Mouse (Mus musculus): Measurements from ENCODE around the gene Nanog.
"Not testable (repeated sequence)": the region's sequence is repeated elsewhere in the genome, so short reads cannot be mapped to it uniquely, and the experiment has no call there.

Gene Nanog

DNA sequence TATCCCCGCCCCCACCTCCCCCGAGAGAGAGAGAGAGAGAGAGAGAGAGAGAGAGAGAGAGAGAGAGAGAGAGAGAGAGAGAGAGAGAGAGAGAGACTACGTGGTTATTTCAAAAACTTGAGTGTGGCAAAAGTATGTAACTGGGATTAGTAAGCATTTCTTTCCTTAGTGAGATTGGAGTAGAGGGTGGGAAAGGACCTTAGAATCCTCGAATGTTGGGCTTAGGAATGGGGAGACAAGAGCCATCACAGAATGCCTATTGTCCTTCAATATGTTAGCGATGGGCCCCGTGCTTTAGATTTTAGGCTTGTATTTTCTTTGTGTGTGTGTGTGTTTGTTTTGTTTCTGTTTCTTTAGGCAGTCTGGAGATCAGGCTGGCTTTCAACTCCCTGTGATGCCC is 4.0 kb upstream of the Nanog start:
- no peak for DNase-seq (ENCODE audit: low read depth)

DNA sequence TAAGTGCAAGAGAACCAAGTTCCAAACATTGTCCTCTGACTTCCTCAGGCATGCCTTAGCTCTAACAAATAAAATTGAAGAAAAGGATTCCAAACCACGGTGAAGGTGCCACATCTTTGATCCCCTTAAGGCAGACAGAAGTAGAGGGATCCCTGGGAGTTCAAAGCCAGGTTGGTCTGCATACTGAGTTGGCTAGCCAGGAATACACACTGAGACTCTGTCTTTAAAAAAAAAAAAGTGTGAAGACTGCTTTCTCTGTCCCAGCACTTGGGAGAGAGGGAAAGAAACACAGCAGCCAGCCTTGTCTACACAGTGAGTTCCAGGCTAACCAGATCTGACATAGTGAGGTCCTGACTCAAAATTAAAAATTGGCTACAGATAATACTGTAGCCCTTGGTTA is 3.6 kb upstream of the Nanog start:
- no peak for DNase-seq (ENCODE audit: low read depth)

DNA sequence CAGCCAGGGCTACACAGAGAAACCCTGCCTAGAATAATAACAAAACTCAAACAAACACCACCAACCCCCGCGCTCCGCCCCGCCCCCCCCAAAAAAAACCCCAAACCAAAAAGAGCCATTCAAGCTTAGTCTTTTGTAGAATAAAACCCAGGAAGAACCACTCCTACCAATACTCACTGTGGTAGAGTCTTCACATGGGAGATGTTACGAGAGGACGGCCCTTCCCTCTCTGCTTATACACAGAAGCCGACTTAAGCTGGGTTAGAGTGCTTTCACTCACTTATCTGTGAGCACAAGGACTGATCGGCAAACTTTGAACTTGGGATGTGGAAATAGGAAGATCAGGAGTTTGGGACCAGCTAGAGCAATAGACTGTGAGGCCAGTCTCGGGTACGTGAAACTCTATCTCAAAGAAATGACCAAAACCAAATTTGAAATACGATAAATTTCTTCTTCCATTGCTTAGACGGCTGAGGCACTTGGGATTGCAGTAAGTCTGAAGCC is 900 bp upstream of the Nanog start:
- no peak for DNase-seq (ENCODE audit: low read depth)

DNA sequence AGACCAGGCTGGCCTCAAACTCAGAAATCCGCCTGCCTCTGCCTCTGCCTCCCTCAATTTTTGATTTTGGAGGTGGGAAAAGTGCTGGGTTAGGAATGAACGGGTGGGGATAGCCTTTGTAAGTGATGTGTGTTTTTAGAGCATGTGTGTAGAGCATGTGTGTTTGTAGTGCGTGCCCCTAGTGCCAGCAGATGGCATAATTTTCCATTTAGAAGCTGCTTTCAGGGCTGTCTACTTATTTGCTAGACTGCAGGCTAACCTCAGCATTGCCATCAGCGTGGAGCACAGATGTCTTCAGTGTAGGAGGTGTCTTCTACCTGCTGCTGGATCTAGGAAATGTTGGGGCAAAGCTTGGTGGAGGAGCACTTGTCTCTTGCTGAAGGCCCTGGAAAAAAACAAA is 1.5 kb downstream of the Nanog start:
- no peak for DNase-seq (ENCODE audit: low read depth)

DNA sequence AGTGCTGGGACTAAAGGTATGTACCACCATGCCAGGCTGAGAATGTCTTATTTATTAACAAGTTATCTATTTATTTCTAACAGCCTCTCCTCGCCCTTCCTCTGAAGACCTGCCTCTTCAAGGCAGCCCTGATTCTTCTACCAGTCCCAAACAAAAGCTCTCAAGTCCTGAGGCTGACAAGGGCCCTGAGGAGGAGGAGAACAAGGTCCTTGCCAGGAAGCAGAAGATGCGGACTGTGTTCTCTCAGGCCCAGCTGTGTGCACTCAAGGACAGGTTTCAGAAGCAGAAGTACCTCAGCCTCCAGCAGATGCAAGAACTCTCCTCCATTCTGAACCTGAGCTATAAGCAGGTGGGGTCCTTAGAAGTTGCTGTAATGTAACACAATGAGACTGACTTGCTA is 4.2 kb downstream of the Nanog start:
- DNase-seq (ENCODE audit: low read depth) = no peak

DNA sequence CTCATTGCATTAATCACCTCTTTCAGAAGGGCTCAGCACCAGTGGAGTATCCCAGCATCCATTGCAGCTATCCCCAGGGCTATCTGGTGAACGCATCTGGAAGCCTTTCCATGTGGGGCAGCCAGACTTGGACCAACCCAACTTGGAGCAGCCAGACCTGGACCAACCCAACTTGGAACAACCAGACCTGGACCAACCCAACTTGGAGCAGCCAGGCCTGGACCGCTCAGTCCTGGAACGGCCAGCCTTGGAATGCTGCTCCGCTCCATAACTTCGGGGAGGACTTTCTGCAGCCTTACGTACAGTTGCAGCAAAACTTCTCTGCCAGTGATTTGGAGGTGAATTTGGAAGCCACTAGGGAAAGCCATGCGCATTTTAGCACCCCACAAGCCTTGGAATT is 5.8 kb downstream of the Nanog start:
- DNase-seq (ENCODE audit: low read depth) = not testable (repeated sequence)

DNA sequence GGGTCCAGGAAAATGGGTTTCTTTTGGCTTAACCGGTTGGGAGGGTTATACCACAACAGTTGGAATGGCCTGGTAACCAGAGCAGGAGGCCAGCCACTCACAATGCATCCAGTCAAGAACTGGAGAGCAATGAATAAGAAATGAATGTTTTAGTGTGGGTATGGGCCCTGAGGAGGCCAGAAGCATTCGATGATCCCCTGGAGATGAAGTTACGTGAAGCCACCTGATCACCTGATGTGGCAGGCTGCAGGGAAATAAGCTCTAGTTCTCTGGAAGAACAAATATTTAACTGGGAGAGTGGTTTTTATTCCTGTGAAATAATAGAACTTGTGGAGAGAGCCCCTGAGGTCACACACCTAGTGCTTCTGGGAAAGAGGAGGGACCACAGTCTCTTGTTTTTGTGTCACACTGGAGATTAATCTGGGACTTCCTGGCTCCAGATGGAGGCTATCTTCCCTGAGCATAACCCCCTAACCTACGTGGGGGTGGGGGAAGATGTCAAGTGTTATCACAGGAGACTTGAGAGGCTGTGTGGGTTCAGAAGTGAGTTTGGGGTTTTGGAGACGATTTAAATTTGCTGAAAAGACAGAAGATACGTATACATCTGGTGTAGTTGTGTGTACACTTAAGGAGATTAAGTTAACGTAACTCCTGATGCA is 7.5 kb downstream of the Nanog start:
- DNase-seq (ENCODE audit: low read depth) = no peak

DNA sequence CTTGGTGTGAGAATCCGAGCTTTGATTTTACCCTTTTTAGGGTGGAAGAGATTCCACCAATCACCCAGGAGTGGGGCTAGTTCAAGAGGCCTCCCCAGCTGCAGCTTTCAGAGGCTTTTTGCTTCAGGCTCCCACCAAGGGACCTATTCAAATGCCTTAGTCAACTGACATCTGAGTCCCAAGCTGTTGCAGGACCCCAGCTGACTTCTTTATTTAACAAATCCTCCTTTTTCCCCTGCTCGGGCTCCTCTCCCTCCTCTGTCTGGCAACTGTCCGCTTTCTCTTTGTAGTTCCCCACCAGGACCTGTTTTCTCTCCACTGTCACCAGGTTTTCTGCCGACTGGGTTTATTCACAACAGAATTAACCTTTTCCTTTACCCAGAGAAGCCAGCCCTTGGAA is 8.6 kb downstream of the Nanog start:
- DNase-seq (ENCODE audit: low read depth) = no peak

DNA sequence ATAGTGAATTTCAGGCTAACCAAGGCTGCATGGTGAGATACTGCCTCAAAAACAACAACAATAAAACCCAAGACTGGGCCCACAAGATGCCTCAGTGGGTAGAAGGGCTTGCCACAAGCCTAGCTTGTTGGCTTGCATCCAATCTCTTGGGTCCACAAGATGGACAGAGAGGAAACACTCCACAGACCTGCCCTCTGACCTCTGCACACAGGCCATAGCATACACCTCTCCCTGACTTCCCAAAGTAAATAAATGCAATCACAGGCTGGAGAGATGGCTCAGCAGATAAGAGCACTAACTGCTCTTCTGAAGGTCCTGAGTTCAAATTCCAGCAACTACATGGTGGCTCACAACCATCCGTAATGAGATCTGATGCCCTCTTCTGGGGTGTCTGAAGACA is 10.9 kb downstream of the Nanog start:
- DNase-seq (ENCODE audit: low read depth) = not testable (repeated sequence)

DNA sequence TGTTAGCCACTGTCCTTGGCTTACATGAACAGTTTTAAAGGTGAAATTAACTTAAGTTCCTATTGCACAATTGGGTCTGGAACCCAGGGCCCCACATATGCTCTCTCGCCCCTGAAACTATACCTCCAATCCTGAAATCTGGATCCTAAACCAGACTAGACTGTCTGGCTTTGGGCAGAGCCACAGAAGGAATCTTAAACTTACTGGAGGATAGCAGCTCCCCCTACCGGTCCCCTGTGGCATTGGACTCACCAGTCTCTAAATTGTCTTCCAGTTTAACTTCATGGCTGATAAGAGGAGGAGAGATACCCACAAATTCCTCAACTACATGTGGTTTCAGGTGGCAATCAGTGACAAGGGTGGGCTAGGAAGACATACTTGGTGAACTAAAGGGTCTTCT is 12.7 kb downstream of the Nanog start:
- DNase-seq (ENCODE audit: low read depth) = peak; percentile 74

DNA sequence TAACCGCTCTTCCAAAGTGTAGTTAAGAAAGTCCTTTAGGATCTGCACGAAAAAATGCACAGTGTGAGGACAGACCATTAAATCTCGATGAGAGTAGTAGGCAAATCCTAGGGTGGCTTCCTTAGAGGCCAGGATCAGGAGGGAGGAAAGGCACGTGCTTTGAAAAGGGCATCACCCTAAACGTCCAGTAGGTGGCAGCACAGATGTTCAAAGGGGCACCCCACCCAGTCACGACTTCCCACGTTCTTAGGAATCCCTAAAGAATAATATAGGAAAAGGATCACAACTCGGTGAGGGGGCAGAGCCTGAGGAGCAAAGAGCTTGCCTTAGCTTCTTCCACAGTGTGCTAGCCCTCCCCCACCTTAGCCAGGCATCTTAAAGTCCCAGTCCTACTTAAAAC is 32.7 kb downstream of the Nanog start:
- peak; percentile 85 for DNase-seq (ENCODE audit: low read depth)

DNA sequence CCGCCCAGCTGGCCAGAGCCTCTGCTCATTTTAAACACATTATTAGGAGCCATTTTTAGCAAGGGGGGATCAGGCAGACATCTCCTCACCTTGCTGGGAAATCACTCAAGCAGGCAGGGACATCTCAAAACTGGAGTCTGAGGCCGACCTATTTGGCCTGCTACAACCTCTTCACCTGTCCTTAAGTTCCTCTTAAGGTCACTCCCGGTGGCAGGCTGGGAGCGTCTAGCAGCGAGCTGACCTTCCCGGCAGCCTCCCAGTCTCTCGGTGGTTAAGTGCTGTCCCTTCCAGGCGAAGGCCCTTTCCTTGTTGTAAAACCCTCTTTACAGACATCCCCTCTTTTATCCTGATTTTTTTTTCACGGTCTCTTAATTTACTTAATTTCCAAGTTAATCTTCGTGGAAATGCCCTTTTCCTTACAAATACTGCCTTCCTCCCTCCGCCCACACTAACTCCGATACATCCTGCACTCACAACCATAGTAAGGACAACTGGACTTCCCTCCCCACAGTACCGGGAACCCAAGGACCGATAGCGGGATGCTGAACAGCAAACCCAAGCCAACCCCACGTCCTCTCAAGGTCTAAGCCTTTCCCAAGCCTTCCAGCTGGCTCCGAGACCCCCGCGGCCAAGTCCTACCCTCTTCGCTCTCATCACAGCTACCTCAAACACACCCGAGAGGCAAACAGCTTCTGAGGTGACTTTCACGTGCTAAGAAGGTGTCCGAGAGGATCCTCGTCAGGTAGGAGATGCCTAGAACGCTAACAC is 34.4 kb downstream of the Nanog start:
- no peak for DNase-seq (ENCODE audit: low read depth)

DNA sequence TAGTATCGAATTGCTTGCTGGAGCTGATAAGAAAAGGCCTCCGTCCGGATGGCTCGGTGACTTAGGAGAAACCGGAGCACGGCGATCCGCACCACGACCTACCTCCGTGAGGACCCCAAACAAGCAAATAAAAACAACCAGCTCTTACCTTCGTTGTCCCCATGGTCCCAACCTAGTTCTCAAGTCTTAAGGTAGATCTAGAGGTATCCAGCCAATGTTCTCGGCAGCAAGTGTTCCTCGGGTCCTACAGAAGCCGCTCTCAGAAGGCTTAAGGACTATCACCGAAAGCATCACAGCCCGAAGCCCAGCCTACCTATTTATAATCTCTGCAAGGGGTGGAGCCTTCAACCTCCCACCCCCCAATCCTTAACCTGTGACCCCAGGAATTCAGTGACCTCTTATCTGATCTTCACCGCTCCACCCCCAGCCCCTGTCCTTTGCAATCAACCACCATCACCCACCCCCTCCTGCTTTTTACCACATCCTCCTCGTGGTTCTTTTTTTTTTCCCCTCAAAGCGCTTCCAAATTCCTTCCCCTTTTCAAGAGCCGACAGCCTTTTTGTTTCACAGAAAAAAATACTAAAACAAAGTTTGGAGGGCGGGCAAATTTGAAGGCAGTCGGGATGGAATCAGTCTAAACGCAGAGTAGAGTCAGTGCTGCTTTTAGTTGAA is 35.1 kb downstream of the Nanog start:
- DNase-seq (ENCODE audit: low read depth) = peak; percentile 91

DNA sequence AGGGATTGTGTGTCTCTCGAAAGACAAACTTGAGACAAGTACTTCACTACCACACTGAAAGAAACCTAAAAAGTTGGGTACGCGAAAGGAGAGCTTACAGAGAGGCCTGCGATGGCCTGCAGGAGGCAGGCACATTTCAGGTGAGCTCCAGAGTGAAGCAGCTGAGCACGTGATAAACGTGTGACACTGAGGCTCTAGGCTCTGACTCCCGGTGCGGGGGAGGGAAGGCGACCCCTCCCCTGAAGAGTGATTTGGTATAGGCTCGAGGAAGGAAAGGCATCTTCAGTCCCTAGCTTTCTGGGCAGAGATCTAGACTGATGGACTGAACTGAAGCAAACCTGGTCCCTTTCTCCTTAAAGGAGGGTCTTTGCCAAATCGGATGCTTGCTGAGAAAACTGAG is 36.1 kb downstream of the Nanog start:
- peak; percentile 55 for DNase-seq (ENCODE audit: low read depth)

DNA sequence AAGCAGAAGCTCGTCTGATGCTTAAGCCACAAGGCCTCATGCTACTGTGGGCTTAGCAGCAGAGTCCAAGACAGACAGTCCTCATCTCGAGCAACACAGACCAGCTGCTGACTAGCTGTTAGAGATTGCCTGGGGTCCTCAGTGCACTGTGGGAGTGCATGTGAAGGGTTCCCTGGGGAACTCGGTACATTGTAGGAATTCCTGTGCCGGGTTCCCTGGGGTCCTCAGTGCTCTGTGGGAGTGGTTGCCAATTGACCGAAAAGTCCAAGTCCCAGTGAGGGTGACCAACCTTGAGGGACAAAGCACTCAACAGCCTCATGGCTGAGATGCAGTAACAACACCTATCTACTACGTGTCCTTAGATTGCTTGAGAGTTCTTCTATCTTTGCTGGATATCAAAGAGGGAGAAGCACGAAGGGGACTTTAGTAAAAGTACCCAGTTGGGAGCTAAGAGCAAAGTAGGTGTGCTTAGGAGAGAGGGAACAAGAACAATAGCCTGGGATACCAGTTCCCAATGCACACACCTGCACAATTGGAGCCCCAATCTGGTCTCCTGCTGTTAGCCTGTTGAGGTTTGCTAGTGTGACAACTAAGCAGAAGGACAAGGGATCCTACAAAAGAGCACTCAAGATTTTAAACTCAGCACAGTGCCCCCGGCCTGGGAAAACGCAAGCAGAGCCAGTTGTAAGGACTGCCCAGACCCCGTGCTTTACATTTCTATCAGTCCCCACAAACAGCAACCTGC is 37.4 kb downstream of the Nanog start:
- DNase-seq (ENCODE audit: low read depth) = no peak

DNA sequence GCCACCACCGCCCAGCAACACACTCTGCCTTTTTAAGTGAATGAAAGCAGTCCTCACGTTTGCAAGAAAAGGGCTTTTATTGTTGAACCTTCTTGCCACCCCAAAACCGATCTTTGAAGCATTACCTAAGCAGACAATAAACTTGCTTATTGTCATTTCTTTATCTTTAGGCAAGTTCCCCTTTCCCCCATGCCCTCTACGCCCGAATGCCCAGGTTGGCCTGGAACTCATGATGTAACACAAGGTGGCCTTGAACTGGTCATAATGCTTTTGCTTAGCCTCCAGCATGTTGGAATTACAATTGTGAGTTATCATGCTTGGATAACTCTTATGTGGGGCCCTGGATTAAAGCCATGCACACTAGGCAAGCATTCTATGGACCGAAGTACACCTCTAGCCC is 43.3 kb downstream of the Nanog start:
- no peak for DNase-seq (ENCODE audit: low read depth)

DNA sequence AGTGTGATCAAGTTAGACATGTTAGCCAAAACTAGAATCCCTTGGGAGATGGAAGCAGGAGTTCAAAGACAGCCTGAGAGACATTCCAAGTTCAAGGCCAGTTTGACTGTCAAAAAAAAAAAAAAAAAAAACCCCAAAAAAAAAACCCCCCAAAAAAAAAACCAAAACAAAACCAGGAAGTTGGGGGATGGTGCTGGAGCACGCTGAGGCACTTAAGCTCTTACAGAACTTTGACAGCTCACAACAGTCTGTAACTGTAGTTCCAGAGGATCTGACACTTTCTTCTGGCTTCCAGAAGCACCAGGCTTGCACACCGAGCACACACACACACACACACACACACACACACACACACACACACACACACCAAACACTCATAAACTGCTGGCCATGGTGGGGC is 48.6 kb downstream of the Nanog start:
- peak; percentile 75 for DNase-seq (ENCODE audit: low read depth)

DNA sequence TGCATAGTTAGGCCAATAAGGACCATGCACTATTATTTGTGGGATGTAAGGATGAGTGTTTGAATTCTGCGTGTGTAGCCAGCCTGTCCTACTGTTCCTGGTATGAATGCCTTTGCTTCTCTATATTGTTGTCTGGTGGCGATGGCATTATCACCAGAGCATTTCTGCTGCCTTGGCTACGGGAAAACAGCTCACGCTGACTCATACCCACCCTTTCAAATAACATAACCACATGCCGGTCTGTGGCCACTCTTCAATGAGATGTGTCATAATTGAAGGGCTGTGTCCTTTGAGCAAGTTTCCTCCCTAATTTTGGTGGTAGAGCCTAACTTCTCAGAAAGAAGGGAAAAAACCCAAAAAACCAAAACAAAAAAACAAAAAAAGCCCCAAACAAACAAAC is 51.4 kb downstream of the Nanog start:
- DNase-seq (ENCODE audit: low read depth) = peak; percentile 80

DNA sequence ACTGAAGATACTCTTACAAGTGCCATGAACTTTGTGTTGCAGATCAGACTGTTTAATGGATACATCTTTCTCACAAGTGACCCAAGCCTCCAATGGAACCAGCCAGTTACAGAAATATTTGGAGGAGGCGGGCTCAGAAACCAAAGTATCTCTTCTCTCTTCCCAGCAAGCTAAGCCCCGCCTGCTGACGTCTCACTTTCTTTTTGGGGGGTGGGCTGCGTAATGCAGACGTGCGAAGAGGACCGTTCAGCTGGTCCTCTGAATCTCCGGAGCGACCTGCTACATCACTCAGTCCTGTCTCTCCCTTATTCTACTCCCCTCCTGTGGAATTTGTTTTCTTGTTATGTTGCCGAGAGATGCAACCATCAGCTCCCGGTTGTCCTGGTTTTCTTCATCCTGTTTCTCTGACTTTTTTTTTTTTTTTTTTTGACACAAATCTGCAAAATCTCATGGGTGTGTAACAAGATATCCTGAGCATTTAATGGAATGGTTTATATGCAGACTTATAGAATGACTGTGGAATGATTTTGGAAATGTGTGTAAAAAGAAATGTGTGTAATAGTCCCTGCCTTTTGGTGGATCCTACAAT is 53.8 kb downstream of the Nanog start:
- peak; percentile 37 for DNase-seq (ENCODE audit: low read depth)

DNA sequence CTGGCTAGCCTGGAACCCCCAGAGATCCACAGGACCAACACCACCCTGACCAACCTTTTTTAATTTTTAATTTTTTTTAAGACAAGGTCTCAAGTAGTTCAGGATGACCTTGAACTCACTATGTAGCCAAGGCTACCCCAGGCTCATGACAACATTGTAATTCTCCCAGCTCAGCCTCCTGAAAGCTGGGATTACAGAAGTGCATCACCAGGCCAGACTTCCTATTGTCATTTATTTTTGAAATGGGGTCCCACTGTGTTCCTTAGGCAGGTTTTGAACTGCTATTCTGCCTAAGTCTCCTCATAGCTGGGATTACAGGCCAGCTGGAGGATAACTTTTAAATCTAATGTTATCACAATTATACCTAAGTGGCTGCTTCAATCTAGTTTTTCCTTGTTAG is 54.6 kb downstream of the Nanog start:
- DNase-seq (ENCODE audit: low read depth) = no peak

DNA sequence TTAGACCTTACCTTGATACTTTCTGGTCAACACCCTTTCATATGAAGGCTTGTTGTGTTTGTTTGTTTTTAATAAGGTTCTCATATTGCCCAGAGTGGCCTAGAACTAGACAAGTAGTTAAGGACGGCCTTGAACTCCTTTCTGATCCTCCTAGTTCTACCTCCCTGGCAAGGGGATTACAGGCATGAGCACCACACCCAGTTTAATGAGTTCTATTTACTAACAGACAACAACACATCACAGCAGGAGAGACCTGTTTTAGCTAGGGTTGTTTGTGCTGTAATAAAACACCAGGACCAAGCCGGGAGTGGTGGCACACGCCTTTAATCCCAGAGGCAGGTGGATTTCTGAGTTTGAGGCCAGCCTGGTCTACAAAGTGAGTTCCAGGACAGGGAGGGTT is 55.2 kb downstream of the Nanog start:
- DNase-seq (ENCODE audit: low read depth) = no peak

All from induced T-regulatory cell, adult 2 months (primary cell).